Mouse (Mus musculus) heart, postnatal 0 days (tissue): ENCODE data around the gene Wdr20rt. TPM values are rescaled to one million over a fixed set of nuclear protein-coding genes. Genes with fewer than 3 reads are reported as not detected.

Experiments
- ATAC-seq: fragments of 200-750 bp; cut with Nextera tagmentation; 2 replicates; pipeline ENCODE4 v1.8.0; 2017; ENCODE audit warnings: low read depth, moderate number of reproducible peaks, moderate library complexity; ENCODE audit not compliant: insufficient read depth
- DNase-seq: peaks from one replicate; pipeline ENCODE4 v3.0.0-alpha.2; 2016; ENCODE audit warnings: low spot score
- H3K27ac ChIP-seq: fragments of 300-500 bp; sonication (generic); 2 replicates; pipeline ENCODE4 v1.5.1; 2014; ENCODE audit warnings: low read depth, mild to moderate bottlenecking
- H3K27me3 ChIP-seq: fragments of 300-500 bp; sonication (generic); 2 replicates; pipeline ENCODE4 v1.6.1; 2014; ENCODE audit warnings: low read length, mixed read lengths; ENCODE audit not compliant: control insufficient read depth, insufficient read depth
- H3K36me3 ChIP-seq: fragments of 300-500 bp; sonication (generic); replicated peaks from 2 replicates; pipeline ENCODE4 v1.6.1; 2014; ENCODE audit warnings: low read length, mixed read lengths; ENCODE audit not compliant: control insufficient read depth, insufficient read depth
- H3K4me1 ChIP-seq: fragments of 300-500 bp; sonication (generic); 2 replicates; pipeline ENCODE4 v1.6.1; 2014; ENCODE audit warnings: antibody characterized with exemption; ENCODE audit not compliant: control insufficient read depth, insufficient read depth
- H3K4me2 ChIP-seq: fragments of 300-500 bp; sonication (generic); 2 replicates; pipeline ENCODE4 v1.6.1; 2014; ENCODE audit warnings: low read depth, mild to moderate bottlenecking, low read length, moderate library complexity
- H3K4me3 ChIP-seq: fragments of 300-500 bp; sonication (generic); 2 replicates; pipeline ENCODE4 v1.5.1; 2014; ENCODE audit warnings: low read depth, low read length
- H3K9ac ChIP-seq: fragments of 300-500 bp; sonication (generic); replicated peaks from 2 replicates; pipeline ENCODE4 v1.6.1; 2014; ENCODE audit warnings: low read depth, low read length, mixed read lengths
- H3K9me3 ChIP-seq: fragments of 300-500 bp; sonication (generic); replicated peaks from 2 replicates; pipeline ENCODE4 v1.6.1; 2016; ENCODE audit warnings: low read length; ENCODE audit not compliant: control insufficient read depth
- CTCF ChIP-seq: IDR thresholded peaks from 2 replicates; pipeline ENCODE4 v1.5.1; 2016; ENCODE audit warnings: antibody characterized with exemption, control low read depth, low read depth
- EP300 ChIP-seq: IDR thresholded peaks from 2 replicates; pipeline ENCODE4 v1.6.1; 2016; ENCODE audit warnings: antibody characterized with exemption, low read depth
- WGBS: fragments of 180-500 bp; shearing (Covaris S2); extraction: QIAGEN DNeasy Blood & Tissue Kit; methylation state at CpG from one replicate; pipeline ENCODE4 v1.1.7; 2014; 5-methylcytosine and 5-hydroxymethylcytosine counted together
- polyA plus RNA-seq: library from polyadenylated mRNA; unstranded; fragments of >200 nt; fragmentation: Nextera tagmentation; extraction: Ambion mirVana; gene quantifications from 2 replicates; pipeline ENCODE4 v1.2.1, GENCODE M21; 2015
- total RNA-seq: library from RNA; depleted of rRNA; stranded (reverse); fragments of >200 nt; gene quantifications from 2 replicates; pipeline ENCODE4 v1.2.3, GENCODE M21; 2014; ENCODE audit warnings: low replicate concordance; rRNA removed

The Wdr20rt gene
- total and polyA plus RNA-seq, 2 experiments from 2014 or later: not detected

GRCm38 (mm10) chr12:65258212-65259138 lies 33.2 kb downstream of the Wdr20rt start:
- WGBS: 20% methylated on average over 19 of the region's 19 CpGs
- TF ChIP-seq EP300 (no peak), CTCF (no peak)
- Histone ChIP-seq H3K9me3 (peaks cover 5% of the 10 kb centered on the region; the same call in 1 of the 2 replicates), H3K4me1 (peaks cover 6% of the 10 kb centered on the region; the same call in 1 of the 2 replicates), H3K4me3 (peak overlapping the region; percentile 36), H3K27ac (peak overlapping the region; percentile 58), H3K4me2 (peak overlapping the region; percentile 60), H3K36me3 (no peaks in the 10 kb centered on the region), H3K9ac (no peak overlapping the region), H3K27me3 (no peaks in the 10 kb centered on the region)
- DNase-seq: peak; percentile 26
- peak; percentile 58; the same call in 1 of the 2 replicates for ATAC-seq

- Histone ChIP-seq H3K27me3 (no peaks in the 10 kb centered on the region), H3K4me3 (peak overlapping the region; percentile 36), H3K4me1 (peaks cover 6% of the 10 kb centered on the region; the same call in 1 of the 2 replicates), H3K4me2 (peak overlapping the region; percentile 60), H3K9ac (no peak overlapping the region), H3K9me3 (peaks cover 5% of the 10 kb centered on the region; the same call in 1 of the 2 replicates), H3K27ac (peak overlapping the region; percentile 32; the same call in 1 of the 2 replicates), H3K36me3 (no peaks in the 10 kb centered on the region)
- no peak for ATAC-seq
- WGBS: 53% methylated on average over 13 of the region's 13 CpGs
- no peak for DNase-seq
- no peak for TF ChIP-seq CTCF
- TF ChIP-seq EP300: no peak
These were observed 34.1 kb downstream of the Wdr20rt start for GRCm38 (mm10) chr12:65259139-65260111.

GRCm38 (mm10) chr12:65268311-65268984 lies 43.1 kb downstream of the Wdr20rt start:
- no peak overlapping the region for H3K9ac ChIP-seq
- no peak overlapping the region for H3K4me3 ChIP-seq
- H3K36me3 ChIP-seq: no peaks in the 10 kb centered on the region
- no peak overlapping the region for H3K27ac ChIP-seq
- H3K4me2 ChIP-seq: no peak overlapping the region
- no peaks in the 10 kb centered on the region for H3K27me3 ChIP-seq
- TF ChIP-seq CTCF (no peak), EP300 (no peak)
- H3K9me3 ChIP-seq: no peaks in the 10 kb centered on the region
- no peak for ATAC-seq
- H3K4me1 ChIP-seq: no peaks in the 10 kb centered on the region
- no peak for DNase-seq
- 71% methylated on average over 5 of the region's 5 CpGs for WGBS

GRCm38 (mm10) chr12:65269406-65269805 lies 44.1 kb downstream of the Wdr20rt start:
- H3K9me3 ChIP-seq: no peaks in the 10 kb centered on the region
- no peak overlapping the region for H3K27ac ChIP-seq
- no peak for ATAC-seq
- H3K36me3 ChIP-seq: no peaks in the 10 kb centered on the region
- H3K4me1 ChIP-seq: no peaks in the 10 kb centered on the region
- no peak overlapping the region for H3K4me3 ChIP-seq
- H3K4me2 ChIP-seq: no peak overlapping the region
- TF ChIP-seq EP300 (no peak), CTCF (no peak)
- no peak for DNase-seq
- H3K27me3 ChIP-seq: no peaks in the 10 kb centered on the region
- WGBS: 84% methylated on average over 5 of the region's 5 CpGs
- H3K9ac ChIP-seq: no peak overlapping the region

GRCm38 (mm10) chr12:65273807-65274206 lies 48.5 kb downstream of the Wdr20rt start:
- Histone ChIP-seq H3K4me2 (no peak overlapping the region), H3K4me1 (no peaks in the 10 kb centered on the region), H3K27me3 (no peaks in the 10 kb centered on the region), H3K9ac (no peak overlapping the region), H3K4me3 (no peak overlapping the region), H3K27ac (no peak overlapping the region), H3K36me3 (no peaks in the 10 kb centered on the region), H3K9me3 (no peaks in the 10 kb centered on the region)
- 50% methylated on average over 4 of the region's 4 CpGs for WGBS
- ATAC-seq (no peak), DNase-seq (peak; percentile 32)
- TF ChIP-seq EP300 (no peak), CTCF (peak; percentile 55)

Other genes starting within 250 kb of the Wdr20rt start
- 19.4 and 20.8 TPM in 2 replicates for gene Prpf39, start 189.2 kb upstream of the Wdr20rt start, total RNA-seq
- gene Prpf39, start 189.2 kb upstream of the Wdr20rt start, polyA plus RNA-seq: 18.1 and 20.0 TPM in 2 replicates
- 200 and 520 TPM in 2 replicates for gene Fkbp3, start 151.5 kb upstream of the Wdr20rt start, total RNA-seq
- gene Fkbp3, start 151.5 kb upstream of the Wdr20rt start, polyA plus RNA-seq: 604 and 668 TPM in 2 replicates
- gene Fancm, start 149.9 kb upstream of the Wdr20rt start, total RNA-seq: 4.6 and 7.6 TPM in 2 replicates
- gene Fancm, start 149.9 kb upstream of the Wdr20rt start, polyA plus RNA-seq: 4.5 and 5.0 TPM in 2 replicates
- gene Mis18bp1, start 52.9 kb upstream of the Wdr20rt start, total RNA-seq: 6.0 and 8.5 TPM in 2 replicates
- gene Mis18bp1, start 52.9 kb upstream of the Wdr20rt start, polyA plus RNA-seq: 10.2 and 12.5 TPM in 2 replicates